Mouse (Mus musculus) layer of hippocampus, adult 6 months (tissue): Measurements from ENCODE around the gene Tmem245. TPM values are rescaled to one million over a fixed set of nuclear protein-coding genes. Genes with fewer than 3 reads are reported as not detected.

Source experiments
- long read RNA-seq, 2 experiments: library from polyadenylated mRNA; unstranded; transcript quantifications; one replicate each; pipeline ENCODE4 v2.0.0; 2019 to 2020
- microRNA-seq: library from miRNA; unstranded; fragments of <30 nt; microRNA quantifications from one replicate; pipeline ENCODE4 v1.2.0, GENCODE M21; 2020
- polyA plus RNA-seq: library from polyadenylated mRNA; unstranded; fragments of <200 nt; fragmentation: Nextera tagmentation; gene quantifications from 2 replicates; pipeline ENCODE4 v1.2.3, GENCODE M21; 2021

The Tmem245 gene
- polyA plus RNA-seq: 4.4 and 5.2 TPM in 2 replicates
- long read RNA-seq, experiment 1, full-length matches to known transcripts: 5 of 26 reads
- long read RNA-seq, experiment 1, partial matches to known transcripts: 4 of 26 reads
- long read RNA-seq, experiment 1, other reads (novel, unspliced or antisense): 17 of 26 reads
- long read RNA-seq, experiment 2, full-length matches to known transcripts: 34 of 78 reads
- long read RNA-seq, experiment 2, partial matches to known transcripts: 7 of 78 reads
- long read RNA-seq, experiment 2, other reads (novel, unspliced or antisense): 37 of 78 reads

GRCm38 (mm10) chr4:56946641-56947640, at the start of gene Tmem245:
TSS of gene Tmem245 (minus strand) at chr4:56947437.

GRCm38 (mm10) chr4:56990215-56990584, 43.0 kb upstream of the Tmem245 start, which contains the start of gene Frrs1l:
TSS of gene Frrs1l (minus strand) at chr4:56990391.

GRCm38 (mm10) chr4:56865003-56865511, 82.2 kb downstream of the Tmem245 start, which contains the start of gene Ctnnal1:
TSS of gene Ctnnal1 (minus strand) at chr4:56865188.

Small RNA genes lying within 50 kb of the gene (microRNA-seq; reads per million reads assigned to microRNA genes)
- gene Mir32: 28.3 reads per million, percentile 45 among the genes with 10 or more reads in this experiment

Other genes with a start within 250 kb of the Tmem245 start
- not detected in 2 replicates for gene Gm26657, start 207.4 kb downstream of the Tmem245 start, polyA plus RNA-seq
- gene Actl7b, start 206.0 kb downstream of the Tmem245 start, polyA plus RNA-seq: not detected in 2 replicates
- gene Actl7a, start 204.0 kb downstream of the Tmem245 start, polyA plus RNA-seq: not detected in 2 replicates
- gene Elp1, start 145.1 kb downstream of the Tmem245 start, polyA plus RNA-seq: 19.5 and 21.1 TPM in 2 replicates
- gene Fam206a, start 145.1 kb downstream of the Tmem245 start, polyA plus RNA-seq: 7.7 and 9.0 TPM in 2 replicates
- gene Ctnnal1, start 82.2 kb downstream of the Tmem245 start, polyA plus RNA-seq: 4.2 and 9.2 TPM in 2 replicates
- gene Frrs1l, start 43.0 kb upstream of the Tmem245 start, polyA plus RNA-seq: 26.0 and 27.3 TPM in 2 replicates
- gene Epb41l4b, start 196.0 kb upstream of the Tmem245 start, polyA plus RNA-seq: 1.8 and 2.5 TPM in 2 replicates